ENCODE assay signal across 9 mouse cellular contexts in genomic region chr12:79856116-79856909, GRCm38 (mm10).
A peak's percentile ranks its signal among the peaks of the same experiment; 100 is the strongest.
DNase-seq lines count a peak whose midpoint lies in the region; ATAC-seq and TF ChIP-seq lines count a peak whose summit lies in the region.
"Had no signal": no experiment of that assay in that cellular context is flagged by ENCODE, and none has a peak within 500 bp of the region (broad histone marks: within the 10 kb centered on the region; RNA-seq: fewer than 3 reads in every experiment).

No protein-coding gene starts in this region.

- no peak for ATAC-seq in liver, embryonic 13.5 days (ENCODE audit: low read depth)
- no peak for ATAC-seq in liver, postnatal 0 days
- ATAC-seq in heart, embryonic 16.5 days (replicated peaks; ENCODE audit: extremely low read depth, insufficient read depth, low FRiP score): peak; percentile 46
- ATAC-seq in limb, embryonic 13.5 days (ENCODE audit: low FRiP score, low read depth): peak; percentile 84

- TF ChIP-seq CTCF in liver, postnatal 0 days (IDR thresholded peaks at IDR 0.05; ENCODE audit: low read depth): no peak

- no peaks in the 10 kb centered on the region for H3K36me3 ChIP-seq in liver, embryonic 13.5 days
- H3K36me3 ChIP-seq in liver, postnatal 0 days (replicated peaks; ENCODE audit: insufficient read depth, low read length): no peaks in the 10 kb centered on the region
- H3K36me3 ChIP-seq in heart, embryonic 16.5 days (ENCODE audit: control insufficient read depth, insufficient read depth): no peaks in the 10 kb centered on the region
- no peaks in the 10 kb centered on the region for H3K36me3 ChIP-seq in limb, embryonic 13.5 days

- H3K27ac ChIP-seq in liver, embryonic 13.5 days: peak overlapping the region; percentile 44
- H3K27ac ChIP-seq in liver, postnatal 0 days (ENCODE audit: low read depth): no peak overlapping the region
- peak overlapping the region; percentile 84 for H3K27ac ChIP-seq in heart, embryonic 16.5 days (ENCODE audit: low read length)
- H3K27ac ChIP-seq in limb, embryonic 13.5 days: peak overlapping the region; percentile 73

- TF ChIP-seq EP300 in liver, postnatal 0 days (IDR thresholded peaks at IDR 0.05; ENCODE audit: low read depth): no peak

- WGBS in liver, embryonic 13.5 days (ENCODE audit: insufficient replicate concordance): 68% methylated on average over 11 of the region's 11 CpGs
- WGBS in liver, postnatal 0 days (ENCODE audit: insufficient replicate concordance): 75% methylated on average over 11 of the region's 11 CpGs
- 38% methylated on average over 11 of the region's 11 CpGs for WGBS in heart, embryonic 16.5 days
- WGBS in limb, embryonic 13.5 days: 44% methylated on average over 11 of the region's 11 CpGs

- intact Hi-C loops in left cerebral cortex, postnatal 36 days (cut with DNase I): no loop called here

- H3K4me1 ChIP-seq in liver, embryonic 13.5 days (replicated peaks): peaks cover 45% of the 10 kb centered on the region
- peaks cover 8% of the 10 kb centered on the region for H3K4me1 ChIP-seq in liver, postnatal 0 days (ENCODE audit: insufficient read depth)
- peaks cover 57% of the 10 kb centered on the region for H3K4me1 ChIP-seq in heart, embryonic 16.5 days (ENCODE audit: control insufficient read depth, insufficient read depth, low read length)
- peaks cover 65% of the 10 kb centered on the region for H3K4me1 ChIP-seq in limb, embryonic 13.5 days

- H3K27me3 ChIP-seq in liver, embryonic 13.5 days: no peaks in the 10 kb centered on the region
- H3K27me3 ChIP-seq in liver, postnatal 0 days (ENCODE audit: insufficient read depth, low read length): no peaks in the 10 kb centered on the region
- H3K27me3 ChIP-seq in heart, embryonic 16.5 days (ENCODE audit: control insufficient read depth, insufficient read depth, low read length): no peaks in the 10 kb centered on the region
- no peaks in the 10 kb centered on the region for H3K27me3 ChIP-seq in limb, embryonic 13.5 days

- no peak overlapping the region for H3K9ac ChIP-seq in liver, embryonic 13.5 days
- no peak overlapping the region for H3K9ac ChIP-seq in liver, postnatal 0 days (replicated peaks)
- no peak overlapping the region for H3K9ac ChIP-seq in heart, embryonic 16.5 days (ENCODE audit: low read length)
- H3K9ac ChIP-seq in limb, embryonic 13.5 days: no peak overlapping the region

- no peak overlapping the region for H3K4me3 ChIP-seq in liver, embryonic 13.5 days (replicated peaks)
- H3K4me3 ChIP-seq in liver, postnatal 0 days (ENCODE audit: low read depth, low read length): no peak overlapping the region
- no peak overlapping the region for H3K4me3 ChIP-seq in heart, embryonic 16.5 days (ENCODE audit: low read length)
- no peak overlapping the region for H3K4me3 ChIP-seq in limb, embryonic 13.5 days
- H3K4me3 ChIP-seq: megakaryocyte, embryonic 14.5 days had no signal

- H3K4me2 ChIP-seq in liver, embryonic 13.5 days: no peak overlapping the region
- no peak overlapping the region for H3K4me2 ChIP-seq in liver, postnatal 0 days (ENCODE audit: low read depth, low read length)
- H3K4me2 ChIP-seq in heart, embryonic 16.5 days (ENCODE audit: low read depth, low read length): no peak overlapping the region
- H3K4me2 ChIP-seq in limb, embryonic 13.5 days (replicated peaks): 0 out of 2 replicates have a peak overlapping the region, but pooled peaks have one; percentile 2

- no peak for DNase-seq in liver, embryonic 13.5 days
- DNase-seq in liver, postnatal 0 days: no peak
- peak; percentile 79 for DNase-seq in urinary bladder, postnatal 14 days (ENCODE audit: low spot score)
- no peak for DNase-seq in Muller cell, postnatal 12 days (ENCODE audit: inconsistent ontology term)
- no peak for DNase-seq in layer of hippocampus, adult 9-10 months (ENCODE audit: low spot score)
- no peak for DNase-seq in left cerebral cortex, postnatal 36 days (ENCODE audit: low spot score in 2 of 2)

- no peaks in the 10 kb centered on the region for H3K9me3 ChIP-seq in liver, embryonic 13.5 days (replicated peaks)
- no peaks in the 10 kb centered on the region for H3K9me3 ChIP-seq in liver, postnatal 0 days (ENCODE audit: low read length)
- H3K9me3 ChIP-seq in heart, embryonic 16.5 days (replicated peaks; ENCODE audit: control insufficient read depth, low read length): peaks cover 3% of the 10 kb centered on the region
- peaks cover 5% of the 10 kb centered on the region for H3K9me3 ChIP-seq in limb, embryonic 13.5 days

Comparison
In these comparisons a context has a peak if more than half of its experiments do, and no peak if none do; other contexts are left out.
1. ATAC-seq: peak in heart, embryonic 16.5 days (single experiment) and limb, embryonic 13.5 days (single experiment); none in liver, embryonic 13.5 days (single experiment) and liver, postnatal 0 days (single experiment).